Mouse (Mus musculus) lung, postnatal 25 days (tissue): ENCODE data around the gene Gm45837.
A peak's percentile ranks its signal among the peaks of the same experiment; 100 is the strongest.

Source experiments
- DNase-seq: peaks from one replicate; pipeline ENCODE4 v3.0.0; 2022; ENCODE audit warnings: low spot score

Gene Gm45837

DNA sequence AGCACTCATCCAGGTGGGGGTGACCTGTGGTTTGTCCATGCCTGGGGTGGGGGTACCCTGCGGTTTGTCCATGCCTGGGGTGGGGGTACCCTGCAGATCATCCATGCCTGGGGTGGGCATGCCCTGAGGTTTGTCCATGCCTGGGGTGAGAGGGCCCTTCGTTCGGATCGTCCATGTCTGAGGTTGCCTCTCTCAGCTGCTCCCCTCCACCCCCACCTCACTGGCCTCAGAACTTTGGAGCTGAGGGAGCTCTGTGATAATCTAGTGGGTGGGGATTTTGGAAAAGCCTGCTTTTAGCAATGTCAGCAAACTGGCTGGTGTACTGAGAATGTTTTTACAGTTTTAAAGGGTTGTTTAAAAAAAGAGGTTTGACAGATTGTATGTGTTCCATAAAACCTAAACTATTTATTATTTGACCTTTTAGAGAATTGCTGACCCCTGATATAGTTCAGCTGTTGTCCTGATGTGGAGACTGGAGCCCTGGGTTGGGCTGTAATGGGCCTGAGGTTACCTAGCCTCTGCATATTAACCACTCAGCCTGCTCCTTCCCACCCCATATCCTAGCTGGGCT is 18.7 kb upstream of the Gm45837 start:
- DNase-seq = no peak

DNA sequence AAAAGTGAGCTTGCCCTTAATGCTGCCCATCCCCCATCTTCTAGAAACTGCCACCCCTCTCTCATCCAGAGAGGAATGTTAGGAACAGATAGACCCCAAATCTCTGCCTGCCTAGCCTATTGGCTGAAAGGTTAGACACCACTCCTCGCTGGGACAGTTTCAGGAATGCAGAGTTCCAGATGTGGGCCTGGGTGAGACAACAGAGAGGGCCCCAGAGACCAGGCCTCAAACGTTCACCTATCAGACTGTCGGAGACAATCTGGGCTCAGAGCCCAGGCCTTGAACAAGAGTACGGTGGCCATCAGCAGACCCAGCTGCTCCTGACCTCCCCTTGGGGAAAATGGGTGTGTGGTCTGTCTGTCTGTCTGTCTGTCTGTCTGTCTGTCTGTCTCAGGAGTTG is 17.7 kb upstream of the Gm45837 start:
- no peak for DNase-seq

DNA sequence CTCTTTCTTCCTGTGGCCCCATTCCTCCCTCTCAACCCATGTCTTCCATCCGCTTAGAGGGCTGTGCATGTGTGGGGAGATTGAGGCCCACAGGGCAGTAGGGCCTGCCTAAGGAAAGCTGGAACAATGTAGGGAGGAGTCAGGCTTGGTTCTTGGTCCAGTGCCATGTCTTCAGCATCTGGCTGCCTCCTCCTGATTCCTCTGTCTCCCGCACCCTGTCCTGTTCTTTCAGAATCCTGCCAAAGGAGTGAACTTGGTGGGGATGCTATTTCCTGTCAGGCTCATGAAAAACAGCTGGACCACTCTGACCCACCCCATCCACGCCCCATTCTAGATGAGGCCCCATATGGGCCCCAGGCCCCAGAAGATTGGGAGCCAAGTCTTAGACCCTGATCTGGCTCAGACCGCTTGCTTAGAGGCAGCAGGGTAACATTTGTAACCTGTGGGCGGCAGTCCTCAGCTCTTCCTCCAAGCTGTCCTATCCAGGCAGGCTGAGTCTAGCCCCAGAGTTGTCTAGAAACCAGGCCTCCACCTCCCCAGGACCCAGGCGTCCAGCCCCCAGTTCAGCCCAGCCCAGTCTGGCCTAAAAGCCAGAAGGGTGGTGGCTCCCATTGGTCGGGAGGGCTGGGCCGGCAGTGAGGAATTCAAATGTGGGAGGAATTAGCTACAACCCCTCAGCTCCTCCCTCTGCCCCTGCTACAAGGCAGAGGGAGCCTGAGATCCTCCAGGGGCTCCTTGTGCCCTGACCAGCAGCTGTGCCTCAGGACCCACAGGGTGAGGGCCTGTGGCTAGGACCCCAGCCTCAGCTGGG is 16.8 kb upstream of the Gm45837 start:
- peak; percentile 71 for DNase-seq

DNA sequence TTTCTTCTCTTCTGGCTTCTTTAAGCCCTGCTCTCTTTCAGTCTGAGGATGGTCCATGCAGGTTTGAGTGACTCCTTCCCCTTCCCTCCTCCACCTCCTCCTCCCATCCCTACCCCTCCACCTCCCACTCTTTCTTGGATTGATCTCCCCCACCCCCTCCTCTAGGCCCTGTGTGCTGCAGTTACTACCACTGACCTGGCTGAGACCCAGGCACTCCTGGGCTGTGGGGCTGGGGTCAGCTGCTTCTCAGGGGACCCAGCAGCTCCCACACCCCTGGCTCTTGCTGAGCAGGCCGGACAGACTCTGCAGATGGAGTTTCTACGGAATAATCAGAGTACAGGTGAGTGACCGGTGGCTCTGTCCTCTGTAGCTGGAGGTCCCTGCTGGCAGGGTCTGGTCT is 16.1 kb upstream of the Gm45837 start:
- no peak for DNase-seq

GRCm38 (mm10) chr7:101395471-101395870 is 15.2 kb upstream of the Gm45837 start:
- DNase-seq = no peak

DNA sequence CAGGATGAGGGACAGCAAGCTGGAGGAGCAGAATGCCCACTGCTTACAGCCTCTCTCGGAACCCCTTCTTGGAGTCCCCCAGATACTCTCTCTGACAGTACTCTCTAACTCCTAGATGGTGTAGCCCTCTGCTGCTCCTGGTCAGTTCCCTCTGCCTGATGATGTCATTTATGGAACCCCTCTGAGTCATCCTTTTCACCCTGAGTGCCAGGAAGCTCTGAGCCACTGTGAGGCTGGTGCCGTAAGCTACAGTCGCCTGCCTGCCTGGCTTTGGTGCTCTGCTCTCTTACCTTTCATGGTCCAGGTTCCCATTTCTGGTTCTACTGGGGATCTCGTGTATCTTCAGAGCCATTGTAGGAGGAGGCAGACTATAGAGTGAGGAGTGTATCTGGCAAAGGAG is 13.5 kb upstream of the Gm45837 start:
- no peak for DNase-seq

- no peak for DNase-seq
Observed at GRCm38 (mm10) chr7:101401510-101401909, 9.2 kb upstream of the Gm45837 start.

GRCm38 (mm10) chr7:101403831-101404230 is 6.9 kb upstream of the Gm45837 start:
- no peak for DNase-seq

- peak; percentile 88 for DNase-seq
Observed at GRCm38 (mm10) chr7:101412796-101413195, 2.1 kb downstream of the Gm45837 start.

DNA sequence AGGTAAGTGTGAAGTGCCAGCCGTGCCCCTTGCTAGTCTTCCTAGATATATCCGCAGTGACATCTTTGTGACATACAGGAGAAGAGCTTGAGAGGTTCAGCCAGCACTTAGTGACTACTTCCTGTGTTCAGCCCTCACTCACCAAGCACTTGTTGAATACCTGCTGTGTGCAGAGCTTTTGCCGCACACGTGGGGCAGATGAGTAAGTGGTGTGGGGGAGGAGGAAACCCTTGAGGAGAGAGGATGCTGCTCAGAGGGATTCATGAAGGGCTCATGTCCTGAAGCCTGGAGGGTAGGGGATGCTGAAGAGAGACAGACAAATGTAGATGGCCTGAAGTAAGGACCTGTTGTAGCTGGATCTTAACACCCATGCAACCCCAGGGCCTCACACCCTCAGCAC is 3.5 kb downstream of the Gm45837 start:
- DNase-seq = no peak

- DNase-seq = peak; percentile 42
Observed at GRCm38 (mm10) chr7:101414661-101415511, 4.2 kb downstream of the Gm45837 start.

GRCm38 (mm10) chr7:101415512-101416100 is 4.9 kb downstream of the Gm45837 start:
- DNase-seq = no peak

DNA sequence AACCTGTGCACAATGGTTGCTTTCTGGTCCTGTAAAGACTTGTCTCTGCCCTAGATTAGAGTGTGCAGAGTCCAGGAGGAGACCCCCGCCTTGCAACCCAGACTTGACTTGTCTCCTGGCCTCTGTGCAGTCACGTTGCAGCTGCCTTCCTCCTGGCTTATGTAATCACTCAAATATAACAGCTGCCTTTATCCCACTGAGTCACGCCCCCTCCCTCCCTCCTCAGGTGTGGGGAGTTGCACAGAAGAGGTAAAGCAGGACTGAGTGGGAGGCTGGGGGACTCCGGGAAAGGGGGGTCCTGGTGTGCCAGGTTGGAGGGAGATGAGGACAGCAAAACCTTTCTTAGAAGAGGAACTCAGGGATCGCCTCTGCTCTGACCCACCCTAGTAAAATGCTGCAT is 5.7 kb downstream of the Gm45837 start:
- no peak for DNase-seq

- no peak for DNase-seq
Observed at GRCm38 (mm10) chr7:101419013-101419770, 8.5 kb downstream of the Gm45837 start.

GRCm38 (mm10) chr7:101421529-101421928 is 10.8 kb downstream of the Gm45837 start, which contains the start of gene Pde2a:
TSS of gene Pde2a (plus strand) at chr7:101421691.
- no peak for DNase-seq

- DNase-seq = no peak
Observed at GRCm38 (mm10) chr7:101422069-101422468, 11.4 kb downstream of the Gm45837 start.

GRCm38 (mm10) chr7:101422646-101423045 is 12.0 kb downstream of the Gm45837 start:
- DNase-seq = no peak

- DNase-seq = no peak
Observed at GRCm38 (mm10) chr7:101423970-101424369, 13.3 kb downstream of the Gm45837 start.

DNA sequence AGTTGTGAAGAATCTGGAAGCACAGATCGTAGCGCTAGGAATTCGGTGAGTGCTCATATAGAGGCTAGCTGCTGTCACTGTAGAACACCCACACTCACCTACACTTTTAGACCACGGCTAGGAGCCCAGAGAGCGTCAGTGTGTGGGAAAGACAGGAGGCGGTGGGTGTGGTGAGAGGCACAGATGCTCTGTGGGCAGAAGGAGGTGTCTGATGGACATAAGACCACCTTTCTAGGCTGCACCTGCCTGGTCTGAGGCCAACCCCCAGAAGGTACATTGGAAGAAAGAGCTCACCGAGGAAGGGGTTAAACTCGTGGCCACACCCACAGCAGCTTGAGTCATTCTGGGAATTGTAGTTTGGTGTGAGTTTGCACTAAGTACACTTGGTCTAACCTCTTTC is 16.0 kb downstream of the Gm45837 start:
- no peak for DNase-seq

GRCm38 (mm10) chr7:101427736-101428135 is 17.1 kb downstream of the Gm45837 start:
- no peak for DNase-seq

DNA sequence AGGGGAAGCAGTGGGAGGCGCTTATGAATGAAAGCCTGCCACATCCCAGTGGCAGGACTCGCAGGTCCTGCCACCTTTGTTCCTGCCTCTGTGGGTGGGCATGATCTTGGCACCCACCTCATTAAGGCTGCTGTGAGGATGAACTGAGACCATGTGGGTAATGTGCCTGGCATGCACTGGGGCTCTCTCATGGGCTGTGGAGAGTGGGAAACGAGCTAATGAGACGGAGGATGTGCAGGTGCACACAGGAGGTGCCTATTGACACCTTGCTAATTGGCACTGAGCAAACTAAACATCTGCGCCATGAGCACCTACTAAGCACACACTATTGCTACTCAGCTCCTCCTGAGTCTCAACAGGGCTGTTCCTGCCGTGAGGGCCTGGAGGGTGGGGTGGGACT is 24.4 kb downstream of the Gm45837 start:
- no peak for DNase-seq

DNA sequence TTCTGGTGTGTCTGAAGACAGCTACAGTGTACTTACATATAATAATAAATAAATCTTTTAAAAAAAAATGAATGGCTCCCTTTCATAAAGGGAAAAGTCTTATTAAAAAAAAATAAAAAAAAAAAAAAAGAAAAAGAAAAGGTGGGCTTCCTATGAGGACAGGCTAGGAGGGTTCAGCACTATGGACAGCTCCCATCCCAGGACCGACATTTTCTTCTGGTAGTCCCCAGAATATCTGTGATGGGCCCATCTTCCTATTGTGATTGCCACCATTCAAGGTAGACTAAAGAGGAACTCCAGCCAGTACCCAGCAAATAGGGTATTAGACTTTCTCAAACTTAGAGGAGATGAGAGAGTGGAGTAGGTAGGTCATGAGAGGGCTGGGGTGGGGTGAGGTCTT is 27.2 kb downstream of the Gm45837 start:
- DNase-seq = no peak
